Mouse (Mus musculus): Measurements from ENCODE around the gene Mast2. TPM values are rescaled to one million over a fixed set of nuclear protein-coding genes. Genes with fewer than 3 reads are reported as not detected.

Gene Mast2
- polyA plus RNA-seq, 1 experiment from 2014 or later, result 5.9 TPM

DNA sequence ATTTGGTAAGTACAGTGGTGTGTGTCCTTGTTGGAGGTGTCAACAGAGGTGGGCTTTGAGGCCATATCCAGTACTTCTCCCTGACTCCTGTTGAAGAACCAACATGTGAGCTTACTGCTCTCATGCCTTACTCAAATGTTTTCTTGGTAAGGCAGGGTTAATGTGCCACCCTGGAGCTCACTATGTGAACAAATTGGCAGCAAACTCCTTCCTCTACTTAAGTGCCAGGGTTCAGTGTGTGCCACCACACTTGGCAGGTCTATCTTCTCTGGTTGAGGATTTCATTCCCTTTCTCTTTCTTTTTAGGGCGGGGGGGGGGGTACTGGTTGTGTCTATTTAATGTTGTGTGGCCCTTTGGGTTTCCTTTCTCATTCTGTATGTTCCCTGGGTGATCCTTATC is 159.4 kb downstream of the Mast2 start:
- no peaks in the 10 kb centered on the region for H3K4me1 ChIP-seq (ENCODE audit: insufficient read depth, low read depth, low read length)
- no peak for DNase-seq (ENCODE audit: low spot score)
- TF ChIP-seq EP300 (IDR thresholded peaks at IDR 0.05) (no peak), CTCF (IDR thresholded peaks at IDR 0.05) (no peak)
- no peak overlapping the region for H3K4me3 ChIP-seq (ENCODE audit: low read depth, low read length)
- H3K27me3 ChIP-seq (replicated peaks; ENCODE audit: insufficient read depth, low read length), result no peaks in the 10 kb centered on the region
- H3K27ac ChIP-seq (ENCODE audit: low read length), result no peak overlapping the region
- no peak for ATAC-seq
- 33% methylated on average over 1 of the region's 1 CpGs for WGBS
- peaks cover 12% of the 10 kb centered on the region; the same call in 1 of the 2 replicates for H3K36me3 ChIP-seq (ENCODE audit: insufficient read depth, low read length)
- no peak overlapping the region for H3K4me2 ChIP-seq (replicated peaks; ENCODE audit: low read depth, low read length)
- H3K9ac ChIP-seq (replicated peaks; ENCODE audit: low read depth), result no peak overlapping the region
- no peaks in the 10 kb centered on the region for H3K9me3 ChIP-seq (ENCODE audit: low read length)

DNA sequence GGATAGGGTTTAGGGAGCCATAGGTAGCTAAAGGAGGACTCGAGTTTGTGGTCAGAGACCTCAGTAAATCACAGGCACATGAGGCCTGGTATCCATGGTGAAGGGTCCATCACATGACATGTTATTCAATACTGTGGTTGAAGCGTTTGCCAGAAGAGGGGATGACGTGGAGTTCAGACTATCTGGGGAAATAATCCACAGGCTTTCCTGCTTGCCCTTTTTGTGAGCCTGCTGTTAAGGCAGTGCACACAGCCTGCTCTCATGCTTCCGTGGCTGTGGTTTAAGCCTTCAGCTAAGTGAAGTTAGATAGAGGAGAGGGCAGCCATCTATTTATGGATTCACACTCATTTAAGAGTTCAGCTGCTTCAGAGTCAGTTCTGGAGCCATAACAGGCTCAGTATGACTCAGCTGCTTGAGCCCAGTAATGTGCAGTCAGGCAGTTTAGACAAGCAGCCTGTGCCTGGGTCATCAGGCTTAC is 163.1 kb downstream of the Mast2 start:
- Histone ChIP-seq H3K4me1 (ENCODE audit: insufficient read depth, low read depth, low read length) (no peaks in the 10 kb centered on the region), H3K4me2 (replicated peaks; ENCODE audit: low read depth, low read length) (no peak overlapping the region), H3K4me3 (ENCODE audit: low read depth, low read length) (no peak overlapping the region), H3K9me3 (ENCODE audit: low read length) (no peaks in the 10 kb centered on the region), H3K36me3 (ENCODE audit: insufficient read depth, low read length) (no peaks in the 10 kb centered on the region), H3K9ac (replicated peaks; ENCODE audit: low read depth) (no peak overlapping the region), H3K27me3 (replicated peaks; ENCODE audit: insufficient read depth, low read length) (no peaks in the 10 kb centered on the region), H3K27ac (ENCODE audit: low read length) (no peak overlapping the region)
- ATAC-seq, result no peak
- 64% methylated on average over 4 of the region's 4 CpGs for WGBS
- TF ChIP-seq CTCF (IDR thresholded peaks at IDR 0.05), result no peak
- no peak for TF ChIP-seq EP300 (IDR thresholded peaks at IDR 0.05)
- no peak for DNase-seq (ENCODE audit: low spot score)

DNA sequence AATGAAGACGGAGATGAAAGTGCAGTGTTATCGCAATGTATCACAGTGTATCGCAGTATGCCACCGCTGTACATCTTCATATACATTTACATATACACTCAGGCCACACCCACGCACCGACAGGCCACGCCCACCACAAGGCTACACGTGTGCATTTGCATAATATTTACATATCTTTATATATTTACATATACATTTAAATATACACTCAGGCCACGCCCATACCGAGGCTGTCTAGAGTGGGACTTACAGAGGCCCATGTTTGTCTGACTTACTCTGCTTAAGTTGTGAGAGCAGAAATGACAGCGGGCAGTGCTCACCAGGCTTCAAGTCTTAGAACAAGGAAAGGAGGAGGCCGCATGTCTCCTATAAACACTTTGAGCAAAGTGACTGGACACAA is 170.7 kb downstream of the Mast2 start:
- no peak for TF ChIP-seq CTCF (IDR thresholded peaks at IDR 0.05)
- no peak for TF ChIP-seq EP300 (IDR thresholded peaks at IDR 0.05)
- 86% methylated on average over 12 of the region's 12 CpGs for WGBS
- no peak for ATAC-seq
- no peaks in the 10 kb centered on the region for H3K4me1 ChIP-seq (ENCODE audit: insufficient read depth, low read depth, low read length)
- H3K4me2 ChIP-seq (replicated peaks; ENCODE audit: low read depth, low read length), result no peak overlapping the region
- no peak overlapping the region for H3K4me3 ChIP-seq (ENCODE audit: low read depth, low read length)
- peaks cover 6% of the 10 kb centered on the region; the same call in 1 of the 2 replicates for H3K36me3 ChIP-seq (ENCODE audit: insufficient read depth, low read length)
- no peaks in the 10 kb centered on the region for H3K27me3 ChIP-seq (replicated peaks; ENCODE audit: insufficient read depth, low read length)
- H3K27ac ChIP-seq (ENCODE audit: low read length), result no peak overlapping the region
- H3K9ac ChIP-seq (replicated peaks; ENCODE audit: low read depth), result no peak overlapping the region
- H3K9me3 ChIP-seq (ENCODE audit: low read length), result no peaks in the 10 kb centered on the region
- no peak for DNase-seq (ENCODE audit: low spot score)

DNA sequence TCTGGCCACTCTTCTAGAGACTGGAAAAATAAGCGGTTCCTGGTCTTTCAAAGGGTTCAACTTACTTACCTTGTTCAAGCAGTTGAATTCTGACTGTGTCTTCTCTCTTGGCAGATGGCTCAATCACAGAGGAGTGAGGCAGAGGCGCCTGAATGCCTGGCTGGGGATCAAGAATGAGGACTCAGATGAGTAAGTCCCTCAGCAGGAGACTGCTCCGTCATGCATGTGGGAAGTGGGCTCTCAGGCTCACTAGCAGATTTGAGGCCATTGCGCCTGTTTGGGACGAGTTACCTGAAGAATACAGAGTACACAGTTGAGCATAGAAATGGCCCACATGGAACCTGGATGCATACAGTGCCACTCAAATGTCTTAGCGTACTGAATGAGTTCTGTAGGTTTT is 172.4 kb downstream of the Mast2 start:
- Histone ChIP-seq H3K4me1 (ENCODE audit: insufficient read depth, low read depth, low read length) (no peaks in the 10 kb centered on the region), H3K36me3 (ENCODE audit: insufficient read depth, low read length) (peaks cover 6% of the 10 kb centered on the region; the same call in 1 of the 2 replicates), H3K27me3 (replicated peaks; ENCODE audit: insufficient read depth, low read length) (no peaks in the 10 kb centered on the region), H3K4me2 (replicated peaks; ENCODE audit: low read depth, low read length) (no peak overlapping the region), H3K27ac (ENCODE audit: low read length) (no peak overlapping the region), H3K9ac (replicated peaks; ENCODE audit: low read depth) (no peak overlapping the region), H3K9me3 (ENCODE audit: low read length) (no peaks in the 10 kb centered on the region), H3K4me3 (ENCODE audit: low read depth, low read length) (no peak overlapping the region)
- TF ChIP-seq CTCF (IDR thresholded peaks at IDR 0.05) (no peak), EP300 (IDR thresholded peaks at IDR 0.05) (no peak)
- no peak for DNase-seq (ENCODE audit: low spot score)
- ATAC-seq, result no peak
- WGBS, result 94% methylated on average over 6 of the region's 6 CpGs

DNA sequence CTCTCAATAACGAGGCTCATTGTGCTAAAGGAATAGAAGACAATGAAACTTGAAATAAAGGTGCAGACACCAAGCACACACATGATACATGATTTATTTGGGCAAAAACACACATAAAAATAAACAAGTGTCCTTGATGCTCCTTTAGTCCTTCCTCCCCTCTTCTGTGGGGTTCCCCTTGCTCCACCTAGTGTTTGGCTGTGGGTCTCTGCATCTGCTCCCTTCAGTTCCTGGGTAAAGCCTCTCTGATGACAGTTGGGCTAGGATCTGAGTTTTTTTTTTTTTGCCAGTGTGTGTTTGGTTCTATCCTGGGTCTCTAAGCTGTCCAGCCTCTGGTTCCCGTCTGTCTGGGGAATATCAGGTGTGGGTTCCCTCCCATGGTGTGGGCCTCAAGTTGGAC is 181.8 kb downstream of the Mast2 start:
- Histone ChIP-seq H3K36me3 (ENCODE audit: insufficient read depth, low read length) (no peaks in the 10 kb centered on the region), H3K4me2 (replicated peaks; ENCODE audit: low read depth, low read length) (no peak overlapping the region), H3K4me3 (ENCODE audit: low read depth, low read length) (no peak overlapping the region), H3K4me1 (ENCODE audit: insufficient read depth, low read depth, low read length) (no peaks in the 10 kb centered on the region), H3K9ac (replicated peaks; ENCODE audit: low read depth) (no peak overlapping the region), H3K9me3 (ENCODE audit: low read length) (no peaks in the 10 kb centered on the region), H3K27ac (ENCODE audit: low read length) (no peak overlapping the region), H3K27me3 (replicated peaks; ENCODE audit: insufficient read depth, low read length) (no peaks in the 10 kb centered on the region)
- DNase-seq (ENCODE audit: low spot score) (no peak), ATAC-seq (no peak)
- 75% methylated on average over 2 of the region's 2 CpGs for WGBS
- TF ChIP-seq EP300 (IDR thresholded peaks at IDR 0.05), result no peak
- peak; percentile 51 for TF ChIP-seq CTCF (IDR thresholded peaks at IDR 0.05)

DNA sequence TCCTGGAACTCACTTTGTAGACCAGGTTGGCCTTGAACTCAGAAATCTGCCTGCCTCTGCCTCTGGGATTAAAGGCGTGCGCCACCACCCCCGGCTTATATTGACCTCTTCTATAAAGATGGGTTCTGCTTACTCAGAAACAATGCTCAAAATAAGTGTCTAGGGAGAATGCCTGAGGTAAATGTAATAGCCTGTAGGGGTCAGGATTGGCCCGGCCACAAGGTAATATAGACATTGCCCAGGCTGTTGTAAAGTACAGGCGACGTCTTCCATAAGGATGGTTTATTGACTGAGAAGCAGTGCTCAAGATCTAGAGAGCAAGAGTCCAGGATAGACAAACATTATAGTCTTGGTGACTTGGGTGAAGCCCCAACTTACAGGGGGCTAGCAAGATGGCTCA is 195.8 kb downstream of the Mast2 start:
- Histone ChIP-seq H3K36me3 (ENCODE audit: insufficient read depth, low read length) (no peaks in the 10 kb centered on the region; the same call in 1 of the 2 replicates), H3K9ac (replicated peaks; ENCODE audit: low read depth) (no peak overlapping the region), H3K27me3 (replicated peaks; ENCODE audit: insufficient read depth, low read length) (no peaks in the 10 kb centered on the region), H3K9me3 (ENCODE audit: low read length) (no peaks in the 10 kb centered on the region), H3K4me2 (replicated peaks; ENCODE audit: low read depth, low read length) (no peak overlapping the region), H3K27ac (ENCODE audit: low read length) (no peak overlapping the region), H3K4me1 (ENCODE audit: insufficient read depth, low read depth, low read length) (no peaks in the 10 kb centered on the region), H3K4me3 (ENCODE audit: low read depth, low read length) (no peak overlapping the region)
- ATAC-seq (no peak), DNase-seq (ENCODE audit: low spot score) (no peak)
- TF ChIP-seq CTCF (IDR thresholded peaks at IDR 0.05) (no peak), EP300 (IDR thresholded peaks at IDR 0.05) (no peak)
- WGBS, result 94% methylated on average over 6 of the region's 6 CpGs

Other genes starting within 250 kb of the Mast2 start
- gene Pik3r3, start 242.6 kb downstream of the Mast2 start, polyA plus RNA-seq (2015; fragmentation: Nextera tagmentation; extraction: Ambion mirVana), result 10.0 and 11.7 TPM in 2 replicates
- gene Ipp, start 43.4 kb upstream of the Mast2 start, polyA plus RNA-seq (2015; fragmentation: Nextera tagmentation; extraction: Ambion mirVana), result 6.7 and 7.4 TPM in 2 replicates
- 10.3 and 10.7 TPM in 2 replicates for gene Tmem69, start 91.8 kb upstream of the Mast2 start, polyA plus RNA-seq (2015; fragmentation: Nextera tagmentation; extraction: Ambion mirVana)
- 34.2 and 37.1 TPM in 2 replicates for gene Gpbp1l1, start 93.5 kb upstream of the Mast2 start, polyA plus RNA-seq (2015; fragmentation: Nextera tagmentation; extraction: Ambion mirVana)
- gene Ccdc17, start 132.5 kb upstream of the Mast2 start, polyA plus RNA-seq (2015; fragmentation: Nextera tagmentation; extraction: Ambion mirVana), result 46.2 and 47.5 TPM in 2 replicates
- gene Nasp, start 163.8 kb upstream of the Mast2 start, polyA plus RNA-seq (2015; fragmentation: Nextera tagmentation; extraction: Ambion mirVana), result 22.5 and 24.5 TPM in 2 replicates
- 699 and 734 TPM in 2 replicates for gene Akr1a1, start 187.5 kb upstream of the Mast2 start, polyA plus RNA-seq (2015; fragmentation: Nextera tagmentation; extraction: Ambion mirVana)
- 1,065 and 1,091 TPM in 2 replicates for gene Prdx1, start 221.4 kb upstream of the Mast2 start, polyA plus RNA-seq (2015; fragmentation: Nextera tagmentation; extraction: Ambion mirVana)
- gene Mmachc, start 244.2 kb upstream of the Mast2 start, polyA plus RNA-seq (2015; fragmentation: Nextera tagmentation; extraction: Ambion mirVana), result 6.9 and 7.1 TPM in 2 replicates
- 17.3 and 21.9 TPM in 2 replicates for gene Ccdc163, start 244.3 kb upstream of the Mast2 start, polyA plus RNA-seq (2015; fragmentation: Nextera tagmentation; extraction: Ambion mirVana)